Mouse (Mus musculus) olfactory bulb, adult 2 months (tissue): Measurements from ENCODE around the gene Glyr1. TPM values are rescaled to one million over a fixed set of nuclear protein-coding genes. Genes with fewer than 3 reads are reported as not detected.

Experiments used
- H3K27ac ChIP-seq: fragments of 200-500 bp; 2 replicates; pipeline ENCODE4 v1.5.1; 2012; ENCODE audit warnings: low read depth, low read length; ENCODE audit not compliant: insufficient read depth
- H3K4me1 ChIP-seq: fragments of 200-500 bp; 2 replicates; pipeline ENCODE4 v1.6.1; 2012; ENCODE audit warnings: low read length; ENCODE audit not compliant: control insufficient read depth, insufficient read depth
- H3K4me3 ChIP-seq: fragments of 200-500 bp; 2 replicates; pipeline ENCODE4 v1.5.1; 2012; ENCODE audit warnings: mild to moderate bottlenecking, low read depth, low read length, moderate library complexity; ENCODE audit not compliant: insufficient read depth
- CTCF ChIP-seq: fragments of 200-500 bp; IDR thresholded peaks from 2 replicates; pipeline ENCODE4 v1.5.1; 2012; ENCODE audit warnings: low read depth, mild to moderate bottlenecking, low read length, moderate library complexity; ENCODE audit not compliant: insufficient read depth
- POLR2A ChIP-seq: fragments of 200-500 bp; IDR thresholded peaks from 2 replicates; pipeline ENCODE4 v1.6.1; 2012; ENCODE audit warnings: mild to moderate bottlenecking, low read depth, low read length, moderate library complexity; ENCODE audit not compliant: insufficient read depth
- WGBS: fragments of 180-500 bp; shearing (Covaris S2); methylation state at CpG from one replicate; pipeline ENCODE4 v1.1.7; 2018; 5-methylcytosine and 5-hydroxymethylcytosine counted together
- polyA plus RNA-seq: library from polyadenylated mRNA; stranded (reverse); fragments of >200 nt; gene quantifications from 2 replicates; pipeline ENCODE4 v1.2.4, GENCODE M21; 2012; ENCODE audit warnings: low replicate concordance; ENCODE audit not compliant: missing spikeins, insufficient read depth, insufficient read length

Gene Glyr1
- polyA plus RNA-seq, 1 experiment = 92.9 TPM

GRCm38 (mm10) chr16:5000611-5001010 lies 49.1 kb downstream of the Glyr1 start:
- WGBS = 59% methylated on average over 3 of the region's 3 CpGs
- Histone ChIP-seq H3K27ac (no peak overlapping the region), H3K4me1 (0 out of 2 replicates have a peak, but pooled peaks cover 2% of the 10 kb centered on the region), H3K4me3 (no peak overlapping the region)
- TF ChIP-seq POLR2A (no peak), CTCF (no peak)

- H3K4me1 ChIP-seq = 0 out of 2 replicates have a peak, but pooled peaks cover 2% of the 10 kb centered on the region
- no peak overlapping the region for H3K27ac ChIP-seq
- TF ChIP-seq POLR2A (no peak), CTCF (no peak)
- 86% methylated on average over 1 of the region's 1 CpGs for WGBS
- no peak overlapping the region for H3K4me3 ChIP-seq
Observed at GRCm38 (mm10) chr16:4998984-4999383, 50.7 kb downstream of the Glyr1 start.

- Histone ChIP-seq H3K4me3 (no peak within 1 kb of the TSS), H3K27ac (no peak within 1 kb of the TSS), H3K4me1 (0 out of 2 replicates have a peak, but pooled peaks cover 2% of the 10 kb centered on the region)
- WGBS = 41% methylated on average over 3 of the region's 3 CpGs
- TF ChIP-seq CTCF = no peak
- no peak for TF ChIP-seq POLR2A
Observed at GRCm38 (mm10) chr16:4997553-4997952, 52.1 kb downstream of the Glyr1 start, which contains the start of gene Sept12. Sept12 (minus strand) TSS chr16:4997852.

GRCm38 (mm10) chr16:4993276-4993675 lies 56.4 kb downstream of the Glyr1 start:
- 83% methylated on average over 4 of the region's 4 CpGs for WGBS
- no peak overlapping the region for H3K27ac ChIP-seq
- H3K4me3 ChIP-seq = no peak overlapping the region
- H3K4me1 ChIP-seq = 0 out of 2 replicates have a peak, but pooled peaks cover 2% of the 10 kb centered on the region
- TF ChIP-seq POLR2A (no peak), CTCF (no peak)

GRCm38 (mm10) chr16:4984717-4985116 lies 64.9 kb downstream of the Glyr1 start:
- TF ChIP-seq POLR2A = no peak
- TF ChIP-seq CTCF = no peak
- 92% methylated on average over 12 of the region's 12 CpGs for WGBS
- Histone ChIP-seq H3K4me1 (peaks cover 3% of the 10 kb centered on the region; the same call in 1 of the 2 replicates), H3K27ac (no peak overlapping the region), H3K4me3 (no peak overlapping the region)

GRCm38 (mm10) chr16:4979755-4980380 lies 69.8 kb downstream of the Glyr1 start:
- 76% methylated on average over 4 of the region's 4 CpGs for WGBS
- no peak overlapping the region for H3K27ac ChIP-seq
- peaks cover 16% of the 10 kb centered on the region for H3K4me1 ChIP-seq
- H3K4me3 ChIP-seq = no peak overlapping the region
- TF ChIP-seq POLR2A (no peak), CTCF (peak; percentile 17; the same call in 1 of the 2 replicates)

- H3K27ac ChIP-seq = peak overlapping the region; percentile 40
- WGBS = 46% methylated on average over 5 of the region's 5 CpGs
Observed at GRCm38 (mm10) chr16:4978275-4979051, 71.2 kb downstream of the Glyr1 start.

GRCm38 (mm10) chr16:4976180-4976579 lies 73.5 kb downstream of the Glyr1 start:
- WGBS = 65% methylated on average over 2 of the region's 2 CpGs
- TF ChIP-seq POLR2A = no peak
- TF ChIP-seq CTCF = no peak
- Histone ChIP-seq H3K4me3 (no peak overlapping the region), H3K4me1 (peaks cover 20% of the 10 kb centered on the region), H3K27ac (no peak overlapping the region)

More at GRCm38 (mm10) chr16:4978275-4979051, 71.2 kb downstream of the Glyr1 start:
- Histone ChIP-seq H3K4me3 (no peak overlapping the region), H3K4me1 (peaks cover 16% of the 10 kb centered on the region)
- TF ChIP-seq POLR2A (no peak), CTCF (no peak)

- TF ChIP-seq CTCF (no peak), POLR2A (no peak)
- Histone ChIP-seq H3K4me1 (peaks cover 16% of the 10 kb centered on the region), H3K4me3 (no peak overlapping the region), H3K27ac (no peak overlapping the region)
- 77% methylated on average over 5 of the region's 5 CpGs for WGBS
Observed at GRCm38 (mm10) chr16:4974521-4974920, 75.1 kb downstream of the Glyr1 start.
